Mouse (Mus musculus): ENCODE data around the gene Fstl4. TPM values are rescaled to one million over a fixed set of nuclear protein-coding genes. Genes with fewer than 3 reads are reported as not detected.

Fstl4 gene
- total RNA-seq, 2 experiments from 2014 or later, result 44.1 to 47.2 TPM

DNA sequence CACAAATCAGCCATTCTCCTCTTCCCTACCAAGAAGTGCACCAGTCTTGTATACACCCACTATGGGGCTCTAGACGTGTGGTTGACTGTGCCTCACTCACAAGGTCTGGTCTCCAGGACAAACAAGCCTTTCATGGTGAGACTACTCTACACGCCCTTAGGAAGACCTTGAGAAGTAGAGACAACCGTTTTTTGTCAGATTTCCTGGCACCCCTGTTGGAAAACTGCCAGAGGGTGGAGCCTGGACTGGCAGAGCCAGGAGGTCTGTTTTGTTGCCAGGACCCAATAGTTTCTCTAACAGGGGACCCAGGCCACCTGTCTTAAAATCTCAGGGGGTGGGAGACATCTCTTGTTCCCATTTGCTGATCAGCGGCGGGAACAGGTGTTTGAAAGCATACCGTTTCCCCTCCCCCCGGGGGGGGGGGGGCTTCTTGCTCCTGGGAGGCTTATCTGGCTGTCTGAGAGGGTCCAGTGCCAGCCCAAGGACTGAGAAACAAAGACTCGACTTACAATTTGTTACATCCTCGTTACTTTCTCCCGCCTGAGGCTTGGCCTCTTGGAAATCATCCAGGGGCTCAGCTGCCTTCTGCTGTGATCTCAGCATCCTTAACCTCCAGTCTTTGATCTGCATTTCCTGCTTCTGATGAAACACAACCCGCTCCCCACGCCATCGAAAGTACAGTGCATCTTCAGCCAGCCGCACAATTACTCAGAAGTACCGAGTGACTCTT lies 155.0 kb downstream of the Fstl4 start:
- H3K27ac ChIP-seq, result no peak overlapping the region
- H3K4me3 ChIP-seq, result no peak overlapping the region
- DNase-seq (ENCODE audit: extremely low spot score in 1 of 2, low spot score in 2 of 2), result peak in 1 of 2 experiments; percentile 19
- intact Hi-C loops (cut with DNase I), result no loop called here
- no peak for TF ChIP-seq CTCF (IDR thresholded peaks at IDR 0.05)

DNA sequence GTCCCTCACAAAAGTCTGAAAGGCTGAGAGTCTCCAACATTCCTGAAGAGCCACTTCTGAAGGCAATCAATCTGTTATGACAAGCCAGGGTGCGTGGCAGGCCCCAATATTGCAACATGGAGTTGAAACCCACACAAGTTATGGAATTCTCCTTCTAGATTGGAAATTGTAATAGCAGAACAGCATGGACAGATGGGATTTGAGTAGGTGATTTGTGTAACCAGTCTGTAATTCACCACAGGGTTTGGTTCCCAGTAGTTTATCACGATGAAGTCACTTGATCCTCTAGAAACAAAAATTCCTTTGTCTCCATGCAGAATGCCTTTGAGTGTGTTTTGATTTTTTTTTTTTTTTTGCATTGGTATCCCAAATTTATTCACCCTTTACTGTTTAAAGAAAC lies 159.8 kb downstream of the Fstl4 start:
- H3K27ac ChIP-seq, result no peak overlapping the region
- no peak for DNase-seq (ENCODE audit: extremely low spot score in 1 of 2, low spot score in 2 of 2)
- H3K4me3 ChIP-seq, result no peak overlapping the region
- intact Hi-C loops (cut with DNase I), result no loop called here
- TF ChIP-seq CTCF (IDR thresholded peaks at IDR 0.05), result no peak

DNA sequence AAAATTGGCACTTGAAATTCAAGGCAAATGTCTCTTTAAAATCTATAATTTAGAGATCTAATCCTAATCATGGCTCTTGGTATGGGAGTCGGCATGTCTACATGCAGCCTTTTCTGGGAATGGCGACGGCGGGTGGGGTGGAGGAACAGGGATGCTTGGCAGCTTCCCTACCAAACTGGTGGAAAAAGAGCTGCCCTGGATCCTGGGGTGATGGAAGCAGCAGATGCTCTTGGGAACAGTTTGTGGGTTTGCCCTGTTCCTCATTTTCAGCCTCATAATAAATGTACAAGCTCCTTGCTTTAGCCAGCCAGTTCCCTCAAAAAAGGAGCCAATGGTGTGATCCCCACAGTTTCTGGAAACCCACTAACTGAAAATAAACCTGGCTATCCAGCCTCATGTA lies 163.9 kb downstream of the Fstl4 start:
- no peak for DNase-seq (ENCODE audit: extremely low spot score in 1 of 2, low spot score in 2 of 2)
- Histone ChIP-seq H3K4me3 (no peak overlapping the region), H3K27ac (no peak overlapping the region)
- TF ChIP-seq CTCF (IDR thresholded peaks at IDR 0.05), result no peak
- intact Hi-C loops (cut with DNase I), result no loop called here

DNA sequence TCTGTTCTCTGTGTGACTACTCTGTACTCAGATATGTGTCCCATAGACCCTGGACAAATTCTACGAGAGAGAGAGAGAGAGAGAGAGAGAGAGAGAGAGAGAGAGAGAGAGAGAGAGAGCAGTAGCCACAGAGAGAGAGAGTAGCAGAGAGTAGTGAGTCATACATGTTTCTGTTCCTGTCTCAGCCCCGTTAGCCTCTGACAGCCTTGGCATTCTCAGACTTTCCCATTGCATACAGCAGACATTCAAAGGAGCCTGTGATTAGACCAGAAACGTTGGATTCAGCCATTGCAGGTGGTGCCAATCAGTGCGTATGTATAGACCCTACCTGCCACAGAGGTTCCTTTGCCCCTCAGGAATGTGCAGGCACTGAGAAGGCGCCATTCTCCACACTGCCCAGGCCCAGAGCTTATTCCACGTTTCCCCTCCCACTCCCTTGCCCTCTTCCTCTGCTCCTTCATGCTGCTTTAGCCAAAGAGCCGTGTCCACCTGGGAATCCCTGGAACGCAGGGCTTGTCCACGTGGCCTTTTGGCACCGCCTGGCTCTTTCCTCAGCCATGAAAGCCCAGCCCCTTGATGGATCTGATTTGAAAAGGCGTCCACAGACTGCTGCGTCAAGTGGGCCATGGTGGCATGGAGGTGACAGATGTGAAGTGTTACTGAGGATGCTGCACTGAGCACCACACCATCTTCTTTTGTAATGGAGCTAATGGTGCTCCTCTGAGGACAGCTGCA lies 175.1 kb downstream of the Fstl4 start:
- no peak for DNase-seq (ENCODE audit: extremely low spot score in 1 of 2, low spot score in 2 of 2)
- no peak for TF ChIP-seq CTCF (IDR thresholded peaks at IDR 0.05)
- intact Hi-C loops (cut with DNase I), result no loop called here
- Histone ChIP-seq H3K27ac (no peak overlapping the region), H3K4me3 (no peak overlapping the region)

DNA sequence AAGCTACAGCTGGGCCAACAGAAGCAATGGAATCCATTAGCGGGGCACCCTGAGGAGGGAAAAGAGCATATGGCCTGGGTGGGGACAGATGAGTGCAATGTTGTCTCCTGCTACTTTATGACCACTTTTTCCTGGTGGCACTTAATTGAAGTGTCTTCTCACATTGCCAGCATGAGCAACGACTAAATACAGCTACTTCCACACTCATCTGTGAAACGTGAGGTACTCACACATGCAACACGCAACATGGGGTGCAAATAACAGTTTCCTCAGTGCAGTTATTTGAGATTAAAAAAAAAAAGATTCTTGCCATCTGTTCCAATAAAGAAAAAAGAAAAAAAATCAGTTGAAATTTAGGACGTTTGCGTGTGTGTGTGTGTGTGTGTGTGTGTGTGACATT lies 178.5 kb downstream of the Fstl4 start:
- DNase-seq (ENCODE audit: extremely low spot score in 1 of 2, low spot score in 2 of 2), result no peak

DNA sequence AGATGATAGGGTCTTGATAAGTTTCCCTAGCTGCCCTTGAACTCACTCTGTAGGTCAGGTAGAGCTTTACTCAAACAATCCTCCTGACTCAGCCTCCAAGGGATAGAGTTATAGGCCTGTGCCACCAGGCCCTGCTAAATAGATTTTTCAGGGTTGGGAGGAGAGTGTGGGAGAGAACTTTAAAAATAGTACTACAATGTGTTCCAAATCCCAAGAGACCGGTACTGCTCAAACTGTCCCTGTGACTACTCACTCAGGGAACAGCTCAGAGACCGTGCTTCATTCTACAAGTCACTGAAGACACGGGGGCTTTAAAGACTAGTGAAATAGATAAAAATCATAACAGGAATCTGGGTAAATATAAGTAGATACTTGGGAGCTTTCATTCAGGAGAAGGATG lies 190.6 kb downstream of the Fstl4 start:
- no peak for TF ChIP-seq CTCF (IDR thresholded peaks at IDR 0.05)
- intact Hi-C loops (cut with DNase I), result no loop called here
- no peak for DNase-seq (ENCODE audit: extremely low spot score in 1 of 2, low spot score in 2 of 2)

More for the DNA sequence above, 178.5 kb downstream of the Fstl4 start:
- intact Hi-C loops (cut with DNase I), result no loop called here
- Histone ChIP-seq H3K4me3 (no peak overlapping the region), H3K27ac (no peak overlapping the region)
- TF ChIP-seq CTCF (IDR thresholded peaks at IDR 0.05), result no peak

DNA sequence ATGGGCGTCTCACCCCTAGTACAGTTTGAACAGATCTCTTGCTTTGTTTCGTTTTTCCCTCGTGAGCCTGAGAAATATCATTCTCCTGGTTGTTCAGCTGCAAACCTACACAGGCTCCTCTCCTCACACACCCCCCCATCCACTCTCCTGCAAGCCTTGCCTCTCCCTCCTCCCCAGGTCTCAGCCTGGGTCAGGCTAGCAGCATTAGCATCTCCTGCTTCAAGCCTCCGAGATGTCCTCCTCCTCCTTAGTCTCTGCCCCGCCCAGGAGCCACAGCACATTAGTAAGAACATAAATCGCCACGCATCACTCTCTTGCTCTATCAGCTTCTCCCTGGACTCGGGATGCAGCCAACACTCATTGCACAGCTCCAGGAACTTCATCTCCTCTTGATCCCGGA lies 204.4 kb downstream of the Fstl4 start:
- no peak for TF ChIP-seq CTCF (IDR thresholded peaks at IDR 0.05)
- DNase-seq (ENCODE audit: extremely low spot score in 1 of 2, low spot score in 2 of 2), result no peak
- Histone ChIP-seq H3K27ac (no peak overlapping the region), H3K4me3 (no peak overlapping the region)
- intact Hi-C loops (cut with DNase I), result no loop called here

More for the DNA sequence above, 190.6 kb downstream of the Fstl4 start:
- Histone ChIP-seq H3K27ac (no peak overlapping the region), H3K4me3 (no peak overlapping the region)

DNA sequence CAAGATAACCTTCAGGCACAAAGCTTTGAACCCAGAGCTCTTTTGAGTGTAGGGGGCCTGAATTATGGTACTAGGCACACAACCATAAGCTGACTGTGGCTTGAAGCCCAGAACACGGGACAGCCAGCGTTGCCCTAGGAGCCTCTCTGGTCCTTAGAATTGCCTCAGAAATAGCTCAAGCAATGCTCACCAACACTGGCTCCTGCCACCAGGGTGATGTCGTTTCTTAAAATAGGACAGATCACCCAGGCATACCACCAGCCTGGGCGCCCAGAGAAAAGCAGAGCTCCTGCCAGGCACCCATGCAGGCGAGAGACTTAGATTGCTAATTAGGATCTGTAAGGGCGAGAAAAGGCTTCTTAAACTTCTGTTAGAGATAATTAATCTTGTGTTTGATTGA lies 206.0 kb downstream of the Fstl4 start:
- Histone ChIP-seq H3K4me3 (no peak overlapping the region), H3K27ac (no peak overlapping the region)
- no peak for TF ChIP-seq CTCF (IDR thresholded peaks at IDR 0.05)
- intact Hi-C loops (cut with DNase I), result no loop called here
- DNase-seq (ENCODE audit: extremely low spot score in 1 of 2, low spot score in 2 of 2), result no peak

DNA sequence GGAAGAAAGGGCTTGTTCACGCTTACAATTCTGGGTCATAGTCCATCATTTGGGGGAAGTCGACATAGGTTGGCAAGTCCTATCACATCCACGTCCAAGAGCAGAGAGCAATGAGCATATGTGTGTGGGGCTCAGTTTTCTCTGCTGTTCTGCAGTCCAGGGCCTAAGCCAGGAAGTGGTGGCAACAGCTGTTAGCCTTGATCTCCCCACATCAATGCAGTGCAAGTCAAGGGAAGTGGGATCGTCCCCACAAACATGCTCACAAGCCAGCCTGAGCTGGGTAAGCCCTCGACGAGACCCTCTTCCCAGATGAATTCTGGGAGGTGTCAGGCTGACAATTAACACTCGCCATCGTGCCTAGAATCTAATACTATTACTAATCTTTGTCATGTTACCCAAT lies 222.6 kb downstream of the Fstl4 start:
- Histone ChIP-seq H3K27ac (no peak overlapping the region), H3K4me3 (no peak overlapping the region)
- no peak for DNase-seq (ENCODE audit: extremely low spot score in 1 of 2, low spot score in 2 of 2)
- TF ChIP-seq CTCF (IDR thresholded peaks at IDR 0.05), result no peak
- intact Hi-C loops (cut with DNase I), result no loop called here

DNA sequence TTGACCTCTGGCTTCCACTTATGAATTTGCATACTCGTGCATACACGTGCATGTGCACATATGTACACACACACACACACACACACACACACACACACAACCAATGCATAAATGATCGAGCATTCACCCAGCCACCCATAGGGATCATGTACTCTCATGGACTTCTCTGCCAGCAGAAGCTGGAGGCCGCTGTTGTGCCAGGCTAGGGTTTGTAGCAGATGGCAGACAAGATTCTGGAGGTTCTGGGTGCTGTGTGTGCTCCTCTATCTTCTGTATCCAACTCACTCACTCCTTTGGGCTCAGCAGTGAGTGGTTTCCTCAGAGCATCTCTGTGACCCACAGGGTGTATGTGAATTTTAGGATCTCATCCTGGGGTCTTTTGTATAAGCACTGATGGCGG lies 230.3 kb downstream of the Fstl4 start:
- TF ChIP-seq CTCF (IDR thresholded peaks at IDR 0.05), result no peak; the same call in 1 of the 2 replicates
- intact Hi-C loops (cut with DNase I), result no loop called here
- H3K27ac ChIP-seq, result no peak overlapping the region
- H3K4me3 ChIP-seq, result no peak overlapping the region
- DNase-seq (ENCODE audit: extremely low spot score in 1 of 2, low spot score in 2 of 2), result no peak

DNA sequence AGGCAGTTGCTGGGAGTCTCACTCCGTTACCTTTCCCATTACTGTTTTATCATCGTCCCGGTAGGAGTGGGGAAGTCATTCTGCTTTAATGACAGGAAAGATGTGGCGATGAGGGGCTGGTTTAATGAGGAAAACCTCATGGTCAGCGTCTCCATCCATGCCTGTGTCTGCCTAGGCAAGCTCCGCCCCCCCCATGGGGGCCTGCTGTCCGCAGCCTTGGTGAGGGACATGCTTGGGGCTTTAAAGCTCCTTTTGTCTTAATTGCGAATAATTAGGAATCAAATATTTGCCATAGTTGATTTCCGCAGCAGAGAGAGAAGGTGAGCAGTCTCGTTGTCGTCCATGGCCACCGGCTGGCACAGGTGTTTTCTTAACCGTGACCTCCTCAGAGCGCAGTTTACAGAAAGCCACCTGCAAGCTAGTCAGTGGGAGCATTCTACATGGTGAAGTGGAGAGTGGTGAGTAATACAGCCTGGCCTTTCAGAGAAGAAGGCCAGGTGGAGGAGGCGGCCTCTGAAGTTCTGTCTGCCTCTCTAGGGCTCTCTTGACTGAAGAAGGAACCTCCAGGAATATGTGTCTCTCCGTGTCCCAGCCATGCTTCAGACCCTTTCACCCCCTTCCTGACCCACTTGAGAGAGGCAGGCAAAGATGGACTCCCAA lies 232.1 kb downstream of the Fstl4 start:
- intact Hi-C loops (cut with DNase I), result no loop called here
- no peak for DNase-seq (ENCODE audit: extremely low spot score in 1 of 2, low spot score in 2 of 2)
- Histone ChIP-seq H3K4me3 (no peak overlapping the region), H3K27ac (no peak overlapping the region)
- no peak for TF ChIP-seq CTCF (IDR thresholded peaks at IDR 0.05)

DNA sequence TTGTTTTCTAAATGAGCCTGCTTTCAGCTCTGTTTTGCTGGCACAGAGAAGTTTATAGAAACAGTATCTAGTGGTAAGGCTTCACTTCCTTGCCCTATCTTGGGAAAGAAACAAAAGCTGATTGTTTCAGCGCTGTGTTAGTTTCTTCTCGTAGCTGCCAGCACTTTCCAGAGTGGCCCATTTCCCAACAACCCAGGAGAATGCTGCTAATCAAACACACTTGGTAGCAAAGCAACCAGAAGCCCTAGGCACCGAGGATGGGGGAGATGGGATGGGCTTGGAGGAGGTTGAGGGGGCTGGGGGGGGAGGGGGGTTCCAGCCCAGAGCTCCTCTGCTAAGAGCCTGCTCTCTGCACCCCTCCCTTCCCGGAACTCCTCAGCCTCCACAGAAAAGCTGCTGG lies 233.0 kb downstream of the Fstl4 start:
- no peak overlapping the region for H3K4me3 ChIP-seq
- no peak for TF ChIP-seq CTCF (IDR thresholded peaks at IDR 0.05)
- DNase-seq (ENCODE audit: extremely low spot score in 1 of 2, low spot score in 2 of 2), result no peak
- intact Hi-C loops (cut with DNase I), result no loop called here
- no peak overlapping the region for H3K27ac ChIP-seq
